Mouse (Mus musculus): ENCODE results near the gene Olfr577. TPM values are rescaled to one million over a fixed set of nuclear protein-coding genes. Genes with fewer than 3 reads are reported as not detected.

The Olfr577 gene
- not detected in 2 replicates for polyA plus RNA-seq (2021; fragmentation: Nextera tagmentation)
- long read RNA-seq, experiment 1: 0 reads
- long read RNA-seq, experiment 2: 0 reads

GRCm38 (mm10) chr7:102975843-102976242, at the start of gene Olfr577:
Gene Olfr577, minus strand, starts transcription at chr7:102975943.

GRCm38 (mm10) chr7:102989224-102989623, 13.5 kb upstream of the Olfr577 start, which contains the start of gene Olfr578:
Gene Olfr578, minus strand, starts transcription at chr7:102989324.

GRCm38 (mm10) chr7:102962360-102962759, 13.4 kb downstream of the Olfr577 start, which contains the start of gene Olfr576:
Gene Olfr576, plus strand, starts transcription at chr7:102962660.

GRCm38 (mm10) chr7:102958593-102958992, 17.1 kb downstream of the Olfr577 start, which contains the start of gene Olfr575:
Gene Olfr575, minus strand, starts transcription at chr7:102958775.

GRCm38 (mm10) chr7:102948167-102948566, 27.6 kb downstream of the Olfr577 start, which contains the start of gene Olfr574:
Gene Olfr574, plus strand, starts transcription at chr7:102948467.

GRCm38 (mm10) chr7:102942475-102942874, 33.3 kb downstream of the Olfr577 start, which contains the start of gene Olfr573-ps1:
Gene Olfr573-ps1, minus strand, starts transcription at chr7:102942575.

GRCm38 (mm10) chr7:102924109-102924508, 51.6 kb downstream of the Olfr577 start, which contains the start of gene Olfr572:
Gene Olfr572, plus strand, starts transcription at chr7:102924409.

Other genes with a start within 250 kb of the Olfr577 start
- gene Olfr559, start 248.5 kb downstream of the Olfr577 start, polyA plus RNA-seq (2021; fragmentation: Nextera tagmentation): not detected in 2 replicates
- not detected in 2 replicates for gene Olfr560, start 216.6 kb downstream of the Olfr577 start, polyA plus RNA-seq (2021; fragmentation: Nextera tagmentation)
- not detected in 2 replicates for gene Olfr78, start 216.5 kb downstream of the Olfr577 start, polyA plus RNA-seq (2021; fragmentation: Nextera tagmentation)
- gene Olfr561, start 204.7 kb downstream of the Olfr577 start, polyA plus RNA-seq (2021; fragmentation: Nextera tagmentation): not detected in 2 replicates
- not detected in 2 replicates for gene Olfr564, start 172.5 kb downstream of the Olfr577 start, polyA plus RNA-seq (2021; fragmentation: Nextera tagmentation)
- gene Olfr566, start 117.2 kb downstream of the Olfr577 start, polyA plus RNA-seq (2021; fragmentation: Nextera tagmentation): not detected in 2 replicates
- not detected in 2 replicates for gene Olfr568, start 98.8 kb downstream of the Olfr577 start, polyA plus RNA-seq (2021; fragmentation: Nextera tagmentation)
- not detected in 2 replicates for gene Olfr569, start 85.1 kb downstream of the Olfr577 start, polyA plus RNA-seq (2021; fragmentation: Nextera tagmentation)
- 0.23 TPM in 1 of 2 replicates, not detected in the other for gene Olfr570, start 81.4 kb downstream of the Olfr577 start, polyA plus RNA-seq (2021; fragmentation: Nextera tagmentation)
- not detected in 2 replicates for gene Olfr571, start 58.4 kb downstream of the Olfr577 start, polyA plus RNA-seq (2021; fragmentation: Nextera tagmentation)
- not detected in 2 replicates for gene Olfr572, start 51.5 kb downstream of the Olfr577 start, polyA plus RNA-seq (2021; fragmentation: Nextera tagmentation)
- gene Olfr573-ps1, start 33.4 kb downstream of the Olfr577 start, polyA plus RNA-seq (2021; fragmentation: Nextera tagmentation): not detected in 2 replicates
- not detected in 2 replicates for gene Olfr574, start 27.5 kb downstream of the Olfr577 start, polyA plus RNA-seq (2021; fragmentation: Nextera tagmentation)
- gene Olfr575, start 17.2 kb downstream of the Olfr577 start, polyA plus RNA-seq (2021; fragmentation: Nextera tagmentation): not detected in 2 replicates
- not detected in 2 replicates for gene Olfr576, start 13.3 kb downstream of the Olfr577 start, polyA plus RNA-seq (2021; fragmentation: Nextera tagmentation)
- gene Olfr578, start 13.4 kb upstream of the Olfr577 start, polyA plus RNA-seq (2021; fragmentation: Nextera tagmentation): not detected in 2 replicates
- not detected in 2 replicates for gene Olfr582, start 62.1 kb upstream of the Olfr577 start, polyA plus RNA-seq (2021; fragmentation: Nextera tagmentation)
- not detected in 2 replicates for gene Olfr583, start 75.4 kb upstream of the Olfr577 start, polyA plus RNA-seq (2021; fragmentation: Nextera tagmentation)
- gene Olfr584, start 105.9 kb upstream of the Olfr577 start, polyA plus RNA-seq (2021; fragmentation: Nextera tagmentation): not detected in 2 replicates
- not detected in 2 replicates for gene Olfr585, start 121.8 kb upstream of the Olfr577 start, polyA plus RNA-seq (2021; fragmentation: Nextera tagmentation)
- gene Olfr586, start 149.7 kb upstream of the Olfr577 start, polyA plus RNA-seq (2021; fragmentation: Nextera tagmentation): not detected in 2 replicates
- not detected in 2 replicates for gene Olfr588-ps1, start 164.9 kb upstream of the Olfr577 start, polyA plus RNA-seq (2021; fragmentation: Nextera tagmentation)
- gene Olfr589, start 180.4 kb upstream of the Olfr577 start, polyA plus RNA-seq (2021; fragmentation: Nextera tagmentation): not detected in 2 replicates
- gene Olfr591, start 202.4 kb upstream of the Olfr577 start, polyA plus RNA-seq (2021; fragmentation: Nextera tagmentation): not detected in 2 replicates
- not detected in 2 replicates for gene Olfr592, start 208.9 kb upstream of the Olfr577 start, polyA plus RNA-seq (2021; fragmentation: Nextera tagmentation)
- not detected in 2 replicates for gene Olfr593, start 235.9 kb upstream of the Olfr577 start, polyA plus RNA-seq (2021; fragmentation: Nextera tagmentation)
- gene Olfr594, start 241.1 kb upstream of the Olfr577 start, polyA plus RNA-seq (2021; fragmentation: Nextera tagmentation): not detected in 2 replicates